Mouse (Mus musculus) cerebellum, adult 2 months (tissue): ENCODE measurements around the gene Tnrc6a.

Experiments used
- CTCF ChIP-seq: fragments of 200-500 bp; IDR thresholded peaks from 2 replicates; pipeline ENCODE4 v1.5.1; 2011; ENCODE audit warnings: low read depth, mild to moderate bottlenecking, control low read depth, low read length, moderate library complexity, borderline replicate concordance; ENCODE audit not compliant: insufficient read depth
- POLR2A ChIP-seq: fragments of 200-500 bp; IDR thresholded peaks from 2 replicates; pipeline ENCODE4 v1.6.1; 2011; ENCODE audit warnings: low read length, control low read depth, borderline replicate concordance; ENCODE audit not compliant: insufficient read depth

DNA sequence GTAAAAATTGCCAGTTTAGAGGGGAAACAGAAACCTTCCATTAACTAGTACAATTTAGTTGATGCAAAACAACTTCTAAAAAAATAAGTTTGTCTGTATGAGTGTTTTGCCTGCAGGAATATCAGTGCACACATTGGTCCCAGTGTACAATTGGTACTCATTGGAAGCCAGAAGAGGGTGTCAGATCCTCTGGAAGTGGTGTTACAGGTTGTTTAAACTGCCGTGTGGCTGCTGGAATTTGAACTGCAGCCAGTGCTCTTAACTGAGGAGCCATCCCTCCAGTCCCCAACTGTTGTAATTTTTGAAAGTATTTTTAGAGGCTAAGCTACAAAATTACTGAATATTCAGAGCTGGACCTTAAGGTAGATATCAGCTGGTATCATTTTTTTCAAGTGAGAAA is 4.3 kb downstream of the Tnrc6a start:
- TF ChIP-seq CTCF: no peak
- no peak for TF ChIP-seq POLR2A
